Mouse (Mus musculus) retina, postnatal 1 day (tissue): ENCODE data around the gene Nfe2l3.
"Not testable (repeated sequence)": the region's sequence is repeated elsewhere in the genome, so short reads cannot be mapped to it uniquely, and the experiment has no call there.

Experiments used
- DNase-seq: peaks from one replicate; pipeline ENCODE4 v3.0.0-alpha.2; 2012

Nfe2l3 gene

GRCm38 (mm10) chr6:51452927-51453503 is 20.5 kb downstream of the Nfe2l3 start:
- DNase-seq, result no peak

- DNase-seq, result no peak
Measured at GRCm38 (mm10) chr6:51454949-51455348, 22.5 kb downstream of the Nfe2l3 start.

GRCm38 (mm10) chr6:51456198-51456597 is 23.7 kb downstream of the Nfe2l3 start:
- DNase-seq, result no peak

GRCm38 (mm10) chr6:51457283-51457682 is 24.8 kb downstream of the Nfe2l3 start:
- no peak for DNase-seq

GRCm38 (mm10) chr6:51457770-51458387 is 25.4 kb downstream of the Nfe2l3 start:
- peak; percentile 39 for DNase-seq

GRCm38 (mm10) chr6:51458925-51459312 is 26.4 kb downstream of the Nfe2l3 start:
- DNase-seq, result peak; percentile 37

- DNase-seq, result peak; percentile 56
Measured at GRCm38 (mm10) chr6:51459313-51460020, 27.0 kb downstream of the Nfe2l3 start.

GRCm38 (mm10) chr6:51460021-51460360 is 27.5 kb downstream of the Nfe2l3 start:
- no peak for DNase-seq

GRCm38 (mm10) chr6:51460363-51460762 is 27.9 kb downstream of the Nfe2l3 start:
- no peak for DNase-seq

GRCm38 (mm10) chr6:51467649-51468048 is 35.2 kb downstream of the Nfe2l3 start:
- DNase-seq, result peak; percentile 37

GRCm38 (mm10) chr6:51468891-51469561 is 36.6 kb downstream of the Nfe2l3 start:
- DNase-seq, result peak; percentile 89

GRCm38 (mm10) chr6:51469715-51470310 is 37.3 kb downstream of the Nfe2l3 start, which contains the start of gene Hnrnpa2b1:
TSS of gene Hnrnpa2b1 (minus strand) at chr6:51469894.
- peak; percentile 100 for DNase-seq

- DNase-seq, result peak; percentile 97
Measured at GRCm38 (mm10) chr6:51470311-51471178, 38.1 kb downstream of the Nfe2l3 start, which contains the start of gene Cbx3. TSS of gene Cbx3 (plus strand) at chr6:51470360.

GRCm38 (mm10) chr6:51471179-51471505 is 38.7 kb downstream of the Nfe2l3 start:
- DNase-seq, result no peak

GRCm38 (mm10) chr6:51471782-51472181 is 39.3 kb downstream of the Nfe2l3 start:
- DNase-seq, result no peak

- no peak for DNase-seq
Measured at GRCm38 (mm10) chr6:51472213-51472612, 39.7 kb downstream of the Nfe2l3 start.

- no peak for DNase-seq
Measured at GRCm38 (mm10) chr6:51479136-51479731, 46.8 kb downstream of the Nfe2l3 start.

- DNase-seq, result no peak
Measured at GRCm38 (mm10) chr6:51481548-51481947, 49.1 kb downstream of the Nfe2l3 start.

- no peak for DNase-seq
Measured at GRCm38 (mm10) chr6:51483861-51484260, 51.4 kb downstream of the Nfe2l3 start.

GRCm38 (mm10) chr6:51484556-51484955 is 52.1 kb downstream of the Nfe2l3 start:
- not testable (repeated sequence) for DNase-seq

GRCm38 (mm10) chr6:51485646-51486045 is 53.2 kb downstream of the Nfe2l3 start:
- DNase-seq, result no peak
